Mouse (Mus musculus): ENCODE measurements around the gene Grtp1.

Gene Grtp1

GRCm38 (mm10) chr8:13204371-13205140, 4.1 kb upstream of the Grtp1 start:
- DNase-seq (ENCODE audit: low read depth, low spot score): no peak

- DNase-seq (ENCODE audit: low read depth, low spot score): no peak
Observed at GRCm38 (mm10) chr8:13203472-13203871, 3.1 kb upstream of the Grtp1 start.

GRCm38 (mm10) chr8:13202806-13203205, 2.4 kb upstream of the Grtp1 start:
- no peak for DNase-seq (ENCODE audit: low read depth, low spot score)

- DNase-seq (ENCODE audit: low read depth, low spot score): no peak
Observed at GRCm38 (mm10) chr8:13202041-13202440, 1.6 kb upstream of the Grtp1 start.

GRCm38 (mm10) chr8:13201013-13201334, 554 bp upstream of the Grtp1 start:
- DNase-seq (ENCODE audit: low read depth, low spot score): no peak

- DNase-seq (ENCODE audit: low read depth, low spot score): no peak
Observed at GRCm38 (mm10) chr8:13199385-13200061, 897 bp downstream of the Grtp1 start.

- no peak for DNase-seq (ENCODE audit: low read depth, low spot score)
Observed at GRCm38 (mm10) chr8:13197493-13197892, 2.9 kb downstream of the Grtp1 start.

- no peak for DNase-seq (ENCODE audit: low read depth, low spot score)
Observed at GRCm38 (mm10) chr8:13194818-13195217, 5.6 kb downstream of the Grtp1 start.

- DNase-seq (ENCODE audit: low read depth, low spot score): no peak
Observed at GRCm38 (mm10) chr8:13190235-13190634, 10.2 kb downstream of the Grtp1 start.

- no peak for DNase-seq (ENCODE audit: low read depth, low spot score)
Observed at GRCm38 (mm10) chr8:13188857-13189256, 11.6 kb downstream of the Grtp1 start.

GRCm38 (mm10) chr8:13188052-13188555, 12.3 kb downstream of the Grtp1 start:
- peak; percentile 81 for DNase-seq (ENCODE audit: low read depth, low spot score)

GRCm38 (mm10) chr8:13187638-13188037, 12.8 kb downstream of the Grtp1 start:
- no peak for DNase-seq (ENCODE audit: low read depth, low spot score)

- no peak for DNase-seq (ENCODE audit: low read depth, low spot score)
Observed at GRCm38 (mm10) chr8:13187229-13187628, 13.2 kb downstream of the Grtp1 start.

GRCm38 (mm10) chr8:13186819-13187218, 13.6 kb downstream of the Grtp1 start:
- DNase-seq (ENCODE audit: low read depth, low spot score): no peak

GRCm38 (mm10) chr8:13181691-13181976, 18.8 kb downstream of the Grtp1 start:
- DNase-seq (ENCODE audit: low read depth, low spot score): no peak

GRCm38 (mm10) chr8:13180911-13181690, 19.3 kb downstream of the Grtp1 start:
- peak; percentile 80 for DNase-seq (ENCODE audit: low read depth, low spot score)

- DNase-seq (ENCODE audit: low read depth, low spot score): no peak
Observed at GRCm38 (mm10) chr8:13180408-13180807, 20.0 kb downstream of the Grtp1 start.

GRCm38 (mm10) chr8:13179948-13180347, 20.5 kb downstream of the Grtp1 start:
- no peak for DNase-seq (ENCODE audit: low read depth, low spot score)

- DNase-seq (ENCODE audit: low read depth, low spot score): no peak
Observed at GRCm38 (mm10) chr8:13179482-13179881, 20.9 kb downstream of the Grtp1 start.

- no peak for DNase-seq (ENCODE audit: low read depth, low spot score)
Observed at GRCm38 (mm10) chr8:13178137-13178536, 22.3 kb downstream of the Grtp1 start.

GRCm38 (mm10) chr8:13177173-13177852, 23.1 kb downstream of the Grtp1 start:
- no peak for DNase-seq (ENCODE audit: low read depth, low spot score)

- DNase-seq (ENCODE audit: low read depth, low spot score): no peak
Observed at GRCm38 (mm10) chr8:13175650-13176049, 24.8 kb downstream of the Grtp1 start.

All from retina, adult 2 months (tissue).